Mouse (Mus musculus) heart, postnatal 0 days (tissue): ENCODE results near the gene Myo1c.
"Not testable (repeated sequence)": the region's sequence is repeated elsewhere in the genome, so short reads cannot be mapped to it uniquely, and the experiment has no call there.

ENCODE experiments used
- CTCF ChIP-seq: IDR thresholded peaks from 2 replicates; pipeline ENCODE4 v1.5.1; 2016; ENCODE audit warnings: antibody characterized with exemption, control low read depth, low read depth
- EP300 ChIP-seq: IDR thresholded peaks from 2 replicates; pipeline ENCODE4 v1.6.1; 2016; ENCODE audit warnings: antibody characterized with exemption, low read depth

DNA sequence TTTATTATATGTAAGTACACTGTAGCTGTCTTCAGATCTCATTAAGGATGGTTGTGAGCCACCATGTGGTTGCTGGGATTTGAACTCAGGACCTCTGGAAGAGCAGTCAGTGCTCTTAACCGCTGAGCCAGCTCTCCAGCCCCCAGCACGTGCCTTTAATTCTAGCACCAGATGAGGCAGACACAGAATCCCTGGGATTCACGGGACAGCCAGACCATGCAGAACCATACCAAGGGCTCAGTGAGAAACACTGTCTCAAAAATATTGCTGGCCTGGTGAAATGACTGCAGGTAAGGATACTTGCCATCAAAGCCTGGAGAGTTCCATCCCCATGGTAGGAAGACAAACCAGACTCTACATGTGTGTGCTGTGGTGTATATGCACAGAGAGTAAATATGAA is 47.2 kb downstream of the Myo1c start:
- not testable (repeated sequence) for TF ChIP-seq CTCF, EP300
